Mouse (Mus musculus): ENCODE results near the gene Kmo.

GRCm38 (mm10) chr1:175680995-175681394 is 60.8 kb downstream of the Kmo start:
- TF ChIP-seq MAX (IDR thresholded peaks at IDR 0.05) (no peak), CTCF (IDR thresholded peaks at IDR 0.05; ENCODE audit: control insufficient read depth, insufficient read depth, insufficient read length) (no peak), CEBPB (IDR thresholded peaks at IDR 0.05; ENCODE audit: low read depth) (no peak)
